Mouse (Mus musculus) thymus, postnatal 4 days (tissue): ENCODE measurements at regions not wholly inside any gene's neighbourhood (a gene's known extent, or its start where the extent isn't known, plus 50 kb on each side); places are given as distances from the start of the nearest gene placed in this dataset.

Experiments
- DNase-seq: peaks from one replicate; pipeline ENCODE4 v3.0.0; 2021

GRCm38 (mm10) chr14:105494415-105494814 is 236.0 kb downstream of the Ndfip2 start:
- no peak for DNase-seq

DNA sequence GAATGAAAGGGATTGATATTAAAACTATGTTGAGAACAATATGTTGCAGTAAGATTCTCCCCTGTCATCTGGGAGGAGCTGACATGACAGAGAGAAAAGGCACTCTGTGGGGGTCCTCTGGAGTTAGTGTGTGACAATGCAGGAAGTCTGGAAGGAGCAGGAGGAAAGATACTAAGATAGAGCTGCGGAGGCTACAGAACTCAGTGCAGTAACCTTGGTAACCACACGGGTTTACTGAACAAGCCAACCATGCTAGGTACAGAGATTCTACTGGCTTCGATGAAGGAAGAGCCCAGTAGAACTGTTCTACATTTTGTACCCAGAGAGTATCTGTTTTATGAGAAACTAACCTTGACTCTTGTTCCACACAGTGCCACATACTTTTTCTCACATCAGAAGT is 231.8 kb downstream of the Ndfip2 start:
- no peak for DNase-seq

GRCm38 (mm10) chr14:105483352-105484083 is 225.1 kb downstream of the Ndfip2 start:
- peak; percentile 36 for DNase-seq

GRCm38 (mm10) chr14:105482644-105483351 is 224.4 kb downstream of the Ndfip2 start:
- DNase-seq, result peak; percentile 43

DNA sequence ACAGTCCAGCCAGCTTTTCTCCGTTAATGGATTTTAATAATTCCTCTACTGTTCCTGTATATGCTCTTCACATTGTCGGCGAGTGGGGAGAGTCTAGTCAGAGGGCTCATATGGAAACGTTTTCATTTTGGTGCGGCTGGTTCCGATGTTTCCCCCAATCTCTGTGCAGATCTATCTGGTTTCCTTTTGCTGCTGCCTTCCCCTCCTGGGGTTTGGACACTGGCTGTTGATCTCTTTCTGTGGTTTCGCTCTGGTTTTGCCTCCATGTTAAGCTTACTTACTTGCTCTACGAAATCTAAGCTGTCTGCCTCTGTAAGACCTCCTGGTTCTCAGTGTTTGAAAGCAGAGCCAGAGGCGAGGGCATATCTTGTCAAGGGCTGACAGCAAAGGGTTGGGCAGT is 221.7 kb downstream of the Ndfip2 start:
- peak; percentile 21 for DNase-seq

GRCm38 (mm10) chr14:105474991-105475553 is 216.7 kb downstream of the Ndfip2 start:
- DNase-seq, result peak; percentile 51

DNA sequence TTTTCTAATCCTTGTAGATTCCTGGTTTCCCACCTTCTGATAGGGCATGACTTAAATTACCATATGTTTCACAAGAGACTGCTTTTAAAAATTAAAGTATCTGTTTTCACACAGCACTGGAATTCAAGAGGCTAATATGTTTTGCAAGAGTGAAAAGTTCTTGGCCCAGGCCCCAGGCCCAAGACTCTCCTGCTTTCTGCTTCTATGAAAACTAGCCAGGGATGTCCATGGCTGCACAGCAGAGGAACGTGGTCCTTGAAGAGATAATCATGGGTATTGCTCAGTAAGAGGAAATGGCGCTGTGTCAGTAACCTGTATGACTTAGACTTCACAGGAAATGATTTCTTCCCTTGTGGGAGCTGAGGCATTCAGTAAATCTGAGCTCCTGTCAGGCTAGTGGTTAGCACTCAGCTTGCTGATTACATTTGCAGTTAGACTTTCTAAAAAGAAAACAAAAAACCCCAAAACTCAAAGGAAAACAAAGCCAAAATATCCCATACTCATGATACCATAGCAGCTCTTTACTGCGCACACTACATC is 190.6 kb downstream of the Ndfip2 start:
- DNase-seq, result no peak

DNA sequence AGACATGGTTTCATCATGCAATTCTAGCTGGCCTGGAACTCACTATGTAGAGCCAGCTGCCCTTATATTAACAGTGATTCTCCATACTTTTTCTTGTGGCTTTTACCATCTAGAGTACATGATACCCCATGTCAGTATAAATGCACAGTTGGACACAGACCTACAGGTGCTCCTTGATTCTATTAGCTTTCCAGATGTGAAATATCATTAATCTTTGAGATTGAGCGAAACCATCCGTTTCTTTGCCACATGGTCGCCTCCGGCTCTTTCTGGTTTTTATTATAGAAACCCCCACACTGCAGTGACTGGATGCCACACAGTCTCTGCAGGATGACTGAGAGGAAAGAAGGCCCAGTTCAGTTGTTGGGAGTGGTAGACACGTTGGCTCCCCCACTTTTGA is 188.7 kb downstream of the Ndfip2 start:
- DNase-seq, result no peak

DNA sequence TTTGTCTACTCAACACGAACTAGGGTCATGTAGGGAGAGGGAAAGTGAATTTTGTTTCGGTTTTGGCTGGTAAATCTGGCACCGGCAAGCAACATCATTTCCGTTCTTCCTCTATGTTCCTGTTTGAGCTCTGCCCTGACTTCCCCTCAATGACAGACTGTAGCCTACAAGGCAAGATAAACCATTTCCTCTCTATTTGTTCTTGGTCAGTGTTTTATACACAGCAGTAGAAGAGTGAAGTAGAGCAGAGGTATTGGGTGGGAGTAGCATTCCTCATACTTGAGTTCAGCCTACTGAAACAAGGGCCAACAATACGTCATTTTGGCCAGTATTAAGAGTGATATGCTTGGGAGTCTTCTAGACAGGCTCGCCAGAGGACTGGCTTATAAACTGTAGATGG is 177.0 kb downstream of the Ndfip2 start:
- no peak for DNase-seq

- no peak for DNase-seq
These were observed 175.1 kb downstream of the Ndfip2 start for GRCm38 (mm10) chr14:105433456-105433855.

DNA sequence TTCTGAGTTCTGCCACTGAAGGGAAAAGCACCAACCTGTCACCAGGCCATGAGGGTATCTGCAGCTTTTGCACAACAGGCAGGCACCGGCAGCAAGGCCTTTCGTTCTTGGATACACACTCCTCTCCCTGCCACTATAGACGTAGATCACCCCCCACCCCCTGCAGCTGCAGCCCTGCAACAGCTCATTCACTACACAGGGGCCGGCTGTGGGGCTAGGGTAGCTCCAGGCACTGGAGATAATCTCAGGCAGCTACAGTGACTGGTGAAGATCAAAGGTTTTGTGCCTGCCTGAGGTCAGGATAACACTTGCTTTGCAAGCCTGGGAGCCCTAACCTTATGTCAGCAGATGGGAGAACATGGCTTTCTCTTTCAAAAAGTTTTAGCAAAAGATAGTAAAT is 174.3 kb downstream of the Ndfip2 start:
- DNase-seq, result peak; percentile 24

DNA sequence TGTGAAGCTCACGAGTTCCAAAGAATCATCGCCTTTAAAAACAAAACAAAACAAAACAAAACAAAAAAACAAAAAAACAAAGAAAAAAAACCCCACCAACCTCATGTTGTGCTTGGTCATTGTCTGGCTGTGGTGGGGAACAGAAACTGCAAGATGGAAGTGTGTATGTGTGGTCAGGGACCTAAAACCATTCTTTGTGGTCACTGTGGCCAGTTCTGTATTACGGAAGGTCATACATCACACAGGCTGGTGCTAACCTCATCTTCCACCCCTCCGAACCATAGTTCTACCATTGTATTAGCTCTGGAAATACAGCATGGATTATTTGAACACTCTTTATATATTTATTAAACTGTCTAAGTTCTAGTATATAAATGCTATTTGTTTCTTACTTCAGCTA is 173.2 kb downstream of the Ndfip2 start:
- no peak for DNase-seq

DNA sequence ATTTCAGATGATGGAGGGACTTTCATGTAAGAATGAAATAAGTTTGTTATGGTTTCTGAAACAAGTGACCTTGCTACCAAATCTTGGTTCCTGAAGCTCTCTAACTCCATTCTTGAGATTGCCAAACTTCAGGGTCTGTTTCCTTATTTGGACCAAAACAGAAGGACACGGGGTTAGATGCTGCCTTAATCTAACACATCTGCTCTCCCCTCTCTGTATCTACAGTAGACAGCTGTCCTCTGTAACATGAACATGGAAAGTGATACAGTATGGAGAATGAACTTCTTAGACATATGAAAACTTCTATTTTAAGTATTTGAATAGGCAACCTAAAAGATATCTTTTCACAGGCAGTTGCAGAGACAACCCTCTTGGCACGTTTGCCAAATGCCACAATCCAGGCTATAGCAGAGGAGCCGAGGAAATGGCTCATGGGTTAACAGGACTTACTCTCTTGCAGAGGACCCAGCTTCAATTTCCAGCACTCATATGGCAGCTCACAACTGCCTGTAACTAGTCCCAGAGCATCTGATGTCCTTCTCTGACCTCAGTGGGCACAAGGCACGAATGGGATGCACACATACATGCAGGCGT is 171.4 kb downstream of the Ndfip2 start:
- DNase-seq, result no peak

- DNase-seq, result peak; percentile 33
These were observed 169.1 kb downstream of the Ndfip2 start for GRCm38 (mm10) chr14:105427474-105427901.

- no peak for DNase-seq
These were observed 168.4 kb downstream of the Ndfip2 start for GRCm38 (mm10) chr14:105426597-105427334.

DNA sequence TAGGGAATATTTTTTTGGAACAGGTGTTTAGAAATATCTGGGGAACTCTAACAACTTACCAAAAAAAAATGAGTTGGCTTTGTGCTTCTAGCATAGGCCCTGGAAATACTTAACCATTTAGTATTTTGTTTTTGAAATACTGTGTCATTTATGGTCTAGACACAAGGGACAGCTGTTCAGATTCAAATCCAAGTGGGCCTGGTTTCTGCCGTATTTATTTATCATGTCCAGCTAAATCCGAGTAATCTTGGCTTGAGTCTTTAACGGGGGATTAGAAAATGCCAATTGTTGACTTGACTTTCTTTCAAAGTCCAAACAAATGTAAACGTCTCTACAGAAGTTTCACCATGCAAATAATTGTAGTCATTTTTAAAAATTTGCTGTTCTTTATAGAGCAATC is 159.6 kb downstream of the Ndfip2 start:
- no peak for DNase-seq

GRCm38 (mm10) chr14:105417458-105417960 is 159.1 kb downstream of the Ndfip2 start:
- DNase-seq, result no peak

DNA sequence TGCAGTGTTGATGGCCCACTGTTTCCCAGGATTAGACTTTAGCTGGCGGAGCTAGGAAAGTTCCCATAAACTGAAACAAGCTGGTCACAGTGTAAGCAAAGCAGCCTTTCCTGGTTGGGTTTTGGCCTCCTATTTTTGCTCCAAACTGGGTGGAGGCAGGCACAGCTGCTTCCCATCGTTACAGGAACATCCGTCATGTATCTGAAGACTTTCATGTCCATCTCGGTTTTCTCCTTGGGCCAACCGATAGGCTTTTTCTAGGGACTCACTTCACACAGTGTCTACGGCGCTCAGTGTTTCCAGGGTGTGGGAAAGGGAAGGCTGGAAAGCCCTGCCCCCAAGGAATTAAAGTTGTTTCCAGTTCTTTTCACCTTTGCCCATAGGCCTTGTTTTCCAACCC is 158.6 kb downstream of the Ndfip2 start:
- DNase-seq, result no peak

- no peak for DNase-seq
These were observed 146.3 kb downstream of the Ndfip2 start for GRCm38 (mm10) chr14:105404662-105405061.

GRCm38 (mm10) chr14:105404241-105404640 is 145.9 kb downstream of the Ndfip2 start:
- DNase-seq, result no peak

DNA sequence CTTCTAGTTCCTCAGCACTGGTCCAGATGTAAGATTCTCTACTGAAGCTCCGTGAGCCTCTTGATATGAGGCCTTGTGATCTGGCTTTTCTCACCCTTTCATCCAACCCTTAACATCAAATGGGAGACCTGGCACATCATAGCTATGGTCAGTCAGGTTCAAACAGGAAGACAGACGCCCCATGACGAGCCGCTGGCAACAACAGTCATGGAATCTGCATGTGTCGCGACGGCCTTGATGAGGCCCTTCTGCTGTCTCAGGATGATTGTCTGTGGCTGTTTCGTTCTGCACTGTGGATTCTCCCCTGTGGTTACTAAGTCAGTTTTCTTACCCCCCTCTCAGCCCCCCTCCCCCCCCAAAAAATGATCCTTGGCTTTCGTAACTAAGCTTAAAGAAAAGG is 144.9 kb downstream of the Ndfip2 start:
- no peak for DNase-seq

- no peak for DNase-seq
These were observed 144.2 kb downstream of the Ndfip2 start for GRCm38 (mm10) chr14:105402556-105402955.

DNA sequence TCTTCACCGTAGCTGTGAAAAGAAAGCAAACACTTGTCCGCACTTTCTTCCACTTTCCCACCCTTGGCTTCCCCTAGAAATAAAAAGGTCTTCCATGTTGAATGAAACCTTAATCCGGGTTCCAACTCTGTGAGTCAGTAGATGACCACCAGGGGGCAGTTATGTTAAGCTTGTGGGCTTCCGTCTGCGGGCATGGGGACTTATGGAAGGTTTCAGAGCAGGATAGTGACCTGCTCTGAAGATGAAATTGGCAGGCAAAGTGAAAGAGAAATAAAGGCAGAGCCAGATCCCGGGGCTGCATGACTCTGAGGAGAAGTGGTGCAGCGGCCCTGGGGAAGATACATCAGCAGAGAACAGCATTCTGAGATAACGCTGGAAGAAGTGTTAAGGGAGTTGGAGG is 139.1 kb downstream of the Ndfip2 start:
- peak; percentile 78 for DNase-seq
